Mouse (Mus musculus): ENCODE data around the gene Thnsl2. TPM values are rescaled to one million over a fixed set of nuclear protein-coding genes. Genes with fewer than 3 reads are reported as not detected.

Thnsl2 gene
- total RNA-seq, 2 experiments from 2014 or later: 4.5 to 5.4 TPM

DNA sequence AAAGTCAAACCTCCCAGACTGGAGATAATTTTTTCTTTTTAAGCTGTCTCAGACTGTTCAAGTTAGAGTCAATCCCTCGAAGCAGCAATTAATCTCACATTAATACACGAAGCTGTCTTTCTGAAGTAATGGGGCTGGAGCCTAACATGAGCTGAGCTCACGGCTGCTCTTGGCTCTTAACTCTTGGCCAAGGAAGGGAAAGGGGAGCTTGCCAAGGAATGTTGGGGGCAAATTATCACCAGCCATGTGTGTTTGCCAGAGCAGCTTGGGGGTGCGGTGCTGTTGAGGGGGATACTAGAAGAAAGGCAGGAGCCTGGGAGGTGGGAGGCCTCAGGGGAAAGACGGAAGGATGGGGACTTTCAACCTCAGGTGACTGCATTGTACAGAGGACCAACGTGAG lies 63.0 kb downstream of the Thnsl2 start:
- intact Hi-C loops (cut with DNase I): no loop called here

More for the DNA sequence above, 63.0 kb downstream of the Thnsl2 start:
- DNase-seq: no peak

Other genes with a start within 250 kb of the Thnsl2 start
- not detected for gene Tex37, start 225.5 kb downstream of the Thnsl2 start, total RNA-seq (2021)
- gene Foxi3, start 187.9 kb downstream of the Thnsl2 start, total RNA-seq (2021): not detected
- gene Fabp1, start 55.4 kb upstream of the Thnsl2 start, total RNA-seq (2021): not detected
- gene Krcc1, start 127.2 kb upstream of the Thnsl2 start, total RNA-seq (2021): 10 to 100 TPM; 51.9 to 56.0 TPM
- gene Smyd1, start 177.8 kb upstream of the Thnsl2 start, total RNA-seq (2021): 100 to 1,000 TPM; 351 to 373 TPM
- under 1 TPM in 1 of 2 experiments, not detected in 1; 0.25 TPM for gene Cd8b1, start 178.3 kb upstream of the Thnsl2 start, total RNA-seq (2021)
- under 1 TPM; 0.11 to 0.22 TPM for gene Cd8a, start 229.0 kb upstream of the Thnsl2 start, total RNA-seq (2021)